Mouse (Mus musculus) heart, postnatal 0 days (tissue): ENCODE data around the gene Rbpms2. TPM values are rescaled to one million over a fixed set of nuclear protein-coding genes. Genes with fewer than 3 reads are reported as not detected.

ENCODE experiments used
- ATAC-seq: fragments of 200-750 bp; cut with Nextera tagmentation; 2 replicates; pipeline ENCODE4 v1.8.0; 2017; ENCODE audit warnings: low read depth, moderate number of reproducible peaks, moderate library complexity; ENCODE audit not compliant: insufficient read depth
- DNase-seq: peaks from one replicate; pipeline ENCODE4 v3.0.0-alpha.2; 2016; ENCODE audit warnings: low spot score
- H3K27ac ChIP-seq: fragments of 300-500 bp; sonication (generic); 2 replicates; pipeline ENCODE4 v1.5.1; 2014; ENCODE audit warnings: low read depth, mild to moderate bottlenecking
- H3K27me3 ChIP-seq: fragments of 300-500 bp; sonication (generic); 2 replicates; pipeline ENCODE4 v1.6.1; 2014; ENCODE audit warnings: low read length, mixed read lengths; ENCODE audit not compliant: control insufficient read depth, insufficient read depth
- H3K36me3 ChIP-seq: fragments of 300-500 bp; sonication (generic); replicated peaks from 2 replicates; pipeline ENCODE4 v1.6.1; 2014; ENCODE audit warnings: low read length, mixed read lengths; ENCODE audit not compliant: control insufficient read depth, insufficient read depth
- H3K4me1 ChIP-seq: fragments of 300-500 bp; sonication (generic); 2 replicates; pipeline ENCODE4 v1.6.1; 2014; ENCODE audit warnings: antibody characterized with exemption; ENCODE audit not compliant: control insufficient read depth, insufficient read depth
- H3K4me2 ChIP-seq: fragments of 300-500 bp; sonication (generic); 2 replicates; pipeline ENCODE4 v1.6.1; 2014; ENCODE audit warnings: low read depth, mild to moderate bottlenecking, low read length, moderate library complexity
- H3K4me3 ChIP-seq: fragments of 300-500 bp; sonication (generic); 2 replicates; pipeline ENCODE4 v1.5.1; 2014; ENCODE audit warnings: low read depth, low read length
- H3K9ac ChIP-seq: fragments of 300-500 bp; sonication (generic); replicated peaks from 2 replicates; pipeline ENCODE4 v1.6.1; 2014; ENCODE audit warnings: low read depth, low read length, mixed read lengths
- H3K9me3 ChIP-seq: fragments of 300-500 bp; sonication (generic); replicated peaks from 2 replicates; pipeline ENCODE4 v1.6.1; 2016; ENCODE audit warnings: low read length; ENCODE audit not compliant: control insufficient read depth
- CTCF ChIP-seq: IDR thresholded peaks from 2 replicates; pipeline ENCODE4 v1.5.1; 2016; ENCODE audit warnings: antibody characterized with exemption, control low read depth, low read depth
- EP300 ChIP-seq: IDR thresholded peaks from 2 replicates; pipeline ENCODE4 v1.6.1; 2016; ENCODE audit warnings: antibody characterized with exemption, low read depth
- WGBS: fragments of 180-500 bp; shearing (Covaris S2); extraction: QIAGEN DNeasy Blood & Tissue Kit; methylation state at CpG from one replicate; pipeline ENCODE4 v1.1.7; 2014; 5-methylcytosine and 5-hydroxymethylcytosine counted together
- polyA plus RNA-seq: library from polyadenylated mRNA; unstranded; fragments of >200 nt; fragmentation: Nextera tagmentation; extraction: Ambion mirVana; gene quantifications from 2 replicates; pipeline ENCODE4 v1.2.1, GENCODE M21; 2015
- total RNA-seq: library from RNA; depleted of rRNA; stranded (reverse); fragments of >200 nt; gene quantifications from 2 replicates; pipeline ENCODE4 v1.2.3, GENCODE M21; 2014; ENCODE audit warnings: low replicate concordance; rRNA removed

Rbpms2 gene
- total and polyA plus RNA-seq, 2 experiments from 2014 or later = 94.5 to 117 TPM

GRCm38 (mm10) chr9:65697356-65697755 is 67.9 kb downstream of the Rbpms2 start:
- DNase-seq = no peak
- Histone ChIP-seq H3K27me3 (no peaks in the 10 kb centered on the region), H3K9ac (no peak overlapping the region), H3K27ac (no peak overlapping the region), H3K9me3 (no peaks in the 10 kb centered on the region), H3K4me1 (0 out of 2 replicates have a peak, but pooled peaks cover 8% of the 10 kb centered on the region), H3K4me3 (no peak overlapping the region), H3K4me2 (no peak overlapping the region), H3K36me3 (peaks cover 77% of the 10 kb centered on the region)
- WGBS = 80% methylated on average over 7 of the region's 7 CpGs
- ATAC-seq = no peak
- TF ChIP-seq CTCF = no peak
- no peak for TF ChIP-seq EP300

GRCm38 (mm10) chr9:65697992-65698391 is 68.5 kb downstream of the Rbpms2 start:
- TF ChIP-seq EP300 = no peak
- no peak for TF ChIP-seq CTCF

GRCm38 (mm10) chr9:65700504-65700903 is 71.1 kb downstream of the Rbpms2 start:
- H3K4me2 ChIP-seq = no peak overlapping the region
- no peak for TF ChIP-seq CTCF
- TF ChIP-seq EP300 = no peak
- H3K9ac ChIP-seq = no peak overlapping the region
- 71% methylated on average over 6 of the region's 6 CpGs for WGBS
- H3K27me3 ChIP-seq = no peaks in the 10 kb centered on the region
- H3K27ac ChIP-seq = no peak overlapping the region
- 0 out of 2 replicates have a peak, but pooled peaks cover 8% of the 10 kb centered on the region for H3K4me1 ChIP-seq
- DNase-seq = no peak
- ATAC-seq = no peak
- H3K4me3 ChIP-seq = no peak overlapping the region
- H3K36me3 ChIP-seq = peaks cover 69% of the 10 kb centered on the region
- H3K9me3 ChIP-seq = no peaks in the 10 kb centered on the region

More at GRCm38 (mm10) chr9:65697992-65698391, 68.5 kb downstream of the Rbpms2 start:
- H3K9ac ChIP-seq = no peak overlapping the region
- H3K4me1 ChIP-seq = 0 out of 2 replicates have a peak, but pooled peaks cover 8% of the 10 kb centered on the region
- H3K27ac ChIP-seq = no peak overlapping the region
- H3K4me3 ChIP-seq = no peak overlapping the region
- peaks cover 77% of the 10 kb centered on the region for H3K36me3 ChIP-seq
- no peaks in the 10 kb centered on the region for H3K27me3 ChIP-seq
- ATAC-seq = no peak
- no peak overlapping the region for H3K4me2 ChIP-seq
- DNase-seq = no peak
- H3K9me3 ChIP-seq = no peaks in the 10 kb centered on the region

GRCm38 (mm10) chr9:65702286-65702685 is 72.8 kb downstream of the Rbpms2 start:
- no peak for DNase-seq
- peaks cover 70% of the 10 kb centered on the region for H3K36me3 ChIP-seq
- WGBS = 80% methylated on average over 9 of the region's 9 CpGs

GRCm38 (mm10) chr9:65703241-65703640 is 73.8 kb downstream of the Rbpms2 start:
- Histone ChIP-seq H3K36me3 (peaks cover 61% of the 10 kb centered on the region), H3K4me3 (no peak overlapping the region), H3K4me2 (no peak overlapping the region), H3K27me3 (no peaks in the 10 kb centered on the region), H3K9ac (no peak overlapping the region), H3K9me3 (no peaks in the 10 kb centered on the region), H3K27ac (no peak overlapping the region), H3K4me1 (no peaks in the 10 kb centered on the region)
- TF ChIP-seq CTCF (no peak), EP300 (no peak)
- DNase-seq (no peak), ATAC-seq (no peak)
- 64% methylated on average over 7 of the region's 7 CpGs for WGBS

More at GRCm38 (mm10) chr9:65702286-65702685, 72.8 kb downstream of the Rbpms2 start:
- H3K4me3 ChIP-seq = no peak overlapping the region
- no peak overlapping the region for H3K27ac ChIP-seq
- no peaks in the 10 kb centered on the region for H3K9me3 ChIP-seq
- no peaks in the 10 kb centered on the region for H3K27me3 ChIP-seq
- H3K4me2 ChIP-seq = no peak overlapping the region
- no peak for TF ChIP-seq EP300
- TF ChIP-seq CTCF = no peak
- no peak for ATAC-seq
- H3K9ac ChIP-seq = no peak overlapping the region
- no peaks in the 10 kb centered on the region for H3K4me1 ChIP-seq

- H3K9me3 ChIP-seq = no peaks in the 10 kb centered on the region
- 93% methylated on average over 24 of the region's 24 CpGs for WGBS
- H3K27ac ChIP-seq = no peak overlapping the region
- H3K36me3 ChIP-seq = peaks cover 57% of the 10 kb centered on the region
- H3K4me3 ChIP-seq = no peak overlapping the region
- ATAC-seq (no peak), DNase-seq (no peak)
- no peak for TF ChIP-seq EP300
- no peak for TF ChIP-seq CTCF
- H3K27me3 ChIP-seq = no peaks in the 10 kb centered on the region
- no peaks in the 10 kb centered on the region for H3K4me1 ChIP-seq
- H3K4me2 ChIP-seq = no peak overlapping the region
- H3K9ac ChIP-seq = no peak overlapping the region
Measured at GRCm38 (mm10) chr9:65703926-65704595, 74.6 kb downstream of the Rbpms2 start.

Other genes with a start within 250 kb of the Rbpms2 start
- gene Kbtbd13, start 238.0 kb upstream of the Rbpms2 start, total RNA-seq = 1.1 and 1.2 TPM in 2 replicates
- 0.63 and 0.77 TPM in 2 replicates for gene Kbtbd13, start 238.0 kb upstream of the Rbpms2 start, polyA plus RNA-seq
- gene Rasl12, start 231.1 kb upstream of the Rbpms2 start, total RNA-seq = 1.8 and 8.5 TPM in 2 replicates
- 7.5 and 7.9 TPM in 2 replicates for gene Rasl12, start 231.1 kb upstream of the Rbpms2 start, polyA plus RNA-seq
- not detected in 2 replicates for gene Slc51b, start 206.7 kb upstream of the Rbpms2 start, total RNA-seq
- gene Slc51b, start 206.7 kb upstream of the Rbpms2 start, polyA plus RNA-seq = not detected in 2 replicates
- gene Mtfmt, start 193.9 kb upstream of the Rbpms2 start, total RNA-seq = 11.5 and 15.9 TPM in 2 replicates
- 9.1 TPM in 2 replicates for gene Mtfmt, start 193.9 kb upstream of the Rbpms2 start, polyA plus RNA-seq
- gene Spg21, start 168.7 kb upstream of the Rbpms2 start, total RNA-seq = 43.2 and 52.4 TPM in 2 replicates
- gene Spg21, start 168.7 kb upstream of the Rbpms2 start, polyA plus RNA-seq = 41.3 and 44.7 TPM in 2 replicates
- not detected in 2 replicates for gene Ankdd1a, start 109.5 kb upstream of the Rbpms2 start, total RNA-seq
- gene Ankdd1a, start 109.5 kb upstream of the Rbpms2 start, polyA plus RNA-seq = not detected in 2 replicates
- gene Plekho2, start 49.6 kb upstream of the Rbpms2 start, total RNA-seq = 12.8 and 21.0 TPM in 2 replicates
- gene Plekho2, start 49.6 kb upstream of the Rbpms2 start, polyA plus RNA-seq = 7.6 and 8.3 TPM in 2 replicates
- gene Pif1, start 42.5 kb upstream of the Rbpms2 start, total RNA-seq = 7.1 and 32.7 TPM in 2 replicates
- gene Pif1, start 42.5 kb upstream of the Rbpms2 start, polyA plus RNA-seq = 2.5 and 2.6 TPM in 2 replicates
- 317 and 350 TPM in 2 replicates for gene Oaz2, start 38.4 kb downstream of the Rbpms2 start, total RNA-seq
- gene Oaz2, start 38.4 kb downstream of the Rbpms2 start, polyA plus RNA-seq = 293 TPM in 2 replicates
- gene Zfp609, start 197.9 kb downstream of the Rbpms2 start, total RNA-seq = 7.6 and 8.7 TPM in 2 replicates
- 2.9 and 3.0 TPM in 2 replicates for gene Zfp609, start 197.9 kb downstream of the Rbpms2 start, polyA plus RNA-seq